Mouse (Mus musculus): ENCODE data around the gene Wdr34.

- TF ChIP-seq POLR2A (IDR thresholded peaks at IDR 0.05; ENCODE audit: borderline replicate concordance, extremely low read depth, insufficient read depth, insufficient read length, poor library complexity, severe bottlenecking), result no peak
- TF ChIP-seq CTCF (IDR thresholded peaks at IDR 0.05; ENCODE audit: borderline replicate concordance, extremely low read depth, insufficient read depth, insufficient read length), result peak; percentile 20; the same call in 1 of the 2 replicates
These were observed 16.3 kb downstream of the Wdr34 start for GRCm38 (mm10) chr2:30032244-30032846.
